Mouse (Mus musculus) layer of hippocampus, adult 2 months (tissue): ENCODE measurements around the gene Gm4312. TPM values are rescaled to one million over a fixed set of nuclear protein-coding genes. Genes with fewer than 3 reads are reported as not detected.
A peak's percentile ranks its signal among the peaks of the same experiment; 100 is the strongest.
"Not testable (repeated sequence)": the region's sequence is repeated elsewhere in the genome, so short reads cannot be mapped to it uniquely, and the experiment has no call there.

Experiments
- DNase-seq, 2 experiments: peaks; one replicate each; pipeline ENCODE4 v3.0.0; 2022; ENCODE audit warnings: low spot score in 2 of 2
- H3K27ac ChIP-seq: fragments of 200-600 bp; 2 replicates; pipeline ENCODE4 v1.8.1; 2022
- H3K4me3 ChIP-seq: fragments of 200-600 bp; 2 replicates; pipeline ENCODE4 v1.8.1; 2022; ENCODE audit warnings: mild to moderate bottlenecking
- CTCF ChIP-seq: fragments of 200-600 bp; conservative IDR thresholded peaks from 2 replicates; pipeline ENCODE4 v1.8.1; 2022; ENCODE audit warnings: antibody characterized with exemption, mild to moderate bottlenecking, moderate library complexity
- long read RNA-seq, 2 experiments: library from polyadenylated mRNA; stranded (forward); transcript quantifications; one replicate each; pipeline ENCODE4 v2.0.0; 2021; ENCODE audit warnings: borderline mapping rate in 2 of 2
- total RNA-seq, 2 experiments: library from RNA; stranded (reverse); gene quantifications; 2 replicates each; pipeline ENCODE4 v1.2.3; 2021

Gene Gm4312
- total RNA-seq: not detected
- long read RNA-seq, experiment 1: 0 reads
- long read RNA-seq, experiment 2: 0 reads

DNA sequence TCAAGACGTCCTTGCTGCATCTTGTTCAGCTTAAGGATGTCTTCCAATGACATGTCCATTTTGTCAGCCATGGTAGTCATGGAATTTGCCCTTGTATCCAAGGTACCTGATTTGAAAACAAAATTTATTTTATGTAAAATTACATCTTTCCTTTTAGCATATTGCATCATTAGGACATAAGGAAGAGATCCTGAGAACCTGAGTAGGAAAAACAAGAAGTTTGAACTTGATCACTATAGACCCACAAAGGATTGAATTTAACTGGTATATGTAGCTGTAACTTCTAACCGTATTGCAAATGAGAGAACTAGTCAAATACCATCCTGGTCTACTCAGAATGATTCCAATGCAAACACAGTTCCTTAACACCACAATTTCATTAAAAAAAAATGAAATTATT is at the start of gene Gm4312:
Gm4312 (minus strand) TSS at position 101 of the 400 bp plus-strand sequence.
- not testable (repeated sequence) for H3K4me3 ChIP-seq, H3K27ac ChIP-seq, DNase-seq

DNA sequence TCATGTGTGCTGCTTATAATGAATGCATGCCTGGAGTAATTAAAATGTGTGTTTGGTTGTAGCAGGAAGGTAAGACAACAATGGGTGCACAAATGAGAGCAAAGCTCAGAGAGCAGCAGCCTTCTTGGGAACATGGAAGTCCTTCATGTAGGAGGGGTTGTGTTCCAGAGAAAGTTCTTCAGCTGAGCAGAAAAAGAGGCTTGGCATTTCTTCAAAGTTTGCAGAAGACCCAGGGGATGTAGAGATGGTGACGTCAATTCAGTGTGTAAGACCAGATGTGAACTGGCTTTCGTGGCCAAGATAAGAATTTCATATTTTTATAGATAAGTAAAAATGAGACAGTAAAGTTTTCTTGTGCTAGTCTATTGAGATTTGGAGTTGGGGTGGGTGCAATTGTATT is 45.2 kb upstream of the Gm4312 start:
- no peak for DNase-seq
- no peak for TF ChIP-seq CTCF
- no peak overlapping the region for H3K4me3 ChIP-seq
- H3K27ac ChIP-seq: no peak overlapping the region

DNA sequence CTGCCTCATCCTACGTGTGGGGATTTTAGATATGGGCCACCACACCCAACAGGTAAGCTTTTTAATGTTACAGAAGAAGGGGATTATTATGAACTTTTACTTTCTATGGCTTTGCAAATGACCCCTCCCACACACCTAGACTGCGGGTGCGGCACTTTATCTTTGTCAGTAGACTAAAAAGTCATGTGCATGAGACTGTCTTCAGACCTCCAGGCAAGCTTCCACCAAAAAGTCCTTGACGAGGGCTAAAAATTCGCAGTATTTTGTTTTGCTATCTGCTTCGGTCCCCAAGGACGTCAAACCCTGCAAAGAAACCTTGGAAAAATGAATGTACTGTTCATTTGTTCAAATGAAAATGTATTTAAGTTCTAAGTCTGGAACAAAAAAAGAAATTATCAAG is 33.2 kb upstream of the Gm4312 start:
- Histone ChIP-seq H3K4me3 (no peak overlapping the region), H3K27ac (no peak overlapping the region)
- no peak for TF ChIP-seq CTCF
- DNase-seq: no peak

DNA sequence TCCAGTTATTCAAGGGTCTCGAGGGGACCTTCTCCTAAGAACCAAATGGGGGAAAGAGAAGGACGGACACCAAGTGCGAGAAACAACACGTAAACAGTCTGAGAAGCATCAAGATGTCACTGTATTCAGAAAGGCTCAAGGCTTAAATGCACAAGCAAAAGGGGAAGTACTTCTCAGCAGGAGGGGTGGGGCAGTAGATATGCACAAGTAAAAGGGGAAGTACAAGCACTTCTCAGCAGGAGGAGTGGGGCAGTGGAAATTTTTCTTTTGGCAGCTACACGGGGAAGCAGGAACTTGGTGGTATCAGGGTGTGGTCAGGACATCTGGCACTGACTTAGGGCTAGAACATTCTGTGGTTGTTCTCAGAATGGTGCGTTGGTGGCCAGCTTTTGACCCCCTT is 19.9 kb upstream of the Gm4312 start:
- DNase-seq, H3K4me3 ChIP-seq, H3K27ac ChIP-seq: not testable (repeated sequence)

DNA sequence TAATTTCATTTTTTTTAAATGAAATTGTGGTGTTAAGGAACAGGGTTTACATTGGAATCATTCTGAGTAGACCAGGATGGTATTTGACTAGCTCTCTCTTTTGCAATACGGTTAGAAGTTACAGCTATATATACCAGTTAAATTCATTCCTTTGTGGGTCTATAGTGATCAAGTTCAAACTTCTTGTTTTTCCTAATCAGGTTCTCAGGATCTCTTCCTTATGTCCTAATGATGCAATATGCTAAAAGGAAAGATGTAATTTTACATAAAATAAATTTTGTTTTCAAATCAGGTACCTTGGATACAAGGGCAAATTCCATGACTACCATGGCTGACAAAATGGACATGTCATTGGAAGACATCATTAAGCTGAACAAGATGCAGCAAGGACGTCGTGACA is 21.3 kb downstream of the Gm4312 start, which contains the start of gene Gm4307:
Gm4307 (plus strand) TSS at position 301 of the 400 bp plus-strand sequence.
- not testable (repeated sequence) for DNase-seq, H3K27ac ChIP-seq

DNA sequence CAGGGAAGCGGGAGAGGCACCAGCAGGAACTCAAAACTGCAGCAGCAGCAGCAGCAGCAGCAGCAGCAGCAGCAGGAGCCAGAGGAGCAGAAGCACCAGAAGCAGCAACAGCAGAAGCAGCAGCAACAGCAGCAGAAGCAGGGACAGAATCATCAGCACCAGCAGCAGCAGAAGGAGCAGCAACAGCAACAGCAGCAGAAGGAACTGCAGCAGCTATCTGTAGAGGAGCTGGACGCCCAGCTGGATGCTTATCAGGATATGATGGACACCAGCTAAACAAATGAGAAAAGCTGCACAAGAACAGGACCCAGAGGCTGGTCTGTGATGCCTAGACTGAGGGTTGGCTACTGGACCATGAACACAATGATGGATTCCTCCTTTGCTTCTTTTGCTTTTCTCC is 25.5 kb downstream of the Gm4312 start:
- H3K4me3 ChIP-seq, H3K27ac ChIP-seq: not testable (repeated sequence)
- DNase-seq: peak in 1 of 2 experiments; percentile 1

More for the DNA sequence above, 21.3 kb downstream of the Gm4312 start, which contains the start of gene Gm4307:
- H3K4me3 ChIP-seq: not testable (repeated sequence)

DNA sequence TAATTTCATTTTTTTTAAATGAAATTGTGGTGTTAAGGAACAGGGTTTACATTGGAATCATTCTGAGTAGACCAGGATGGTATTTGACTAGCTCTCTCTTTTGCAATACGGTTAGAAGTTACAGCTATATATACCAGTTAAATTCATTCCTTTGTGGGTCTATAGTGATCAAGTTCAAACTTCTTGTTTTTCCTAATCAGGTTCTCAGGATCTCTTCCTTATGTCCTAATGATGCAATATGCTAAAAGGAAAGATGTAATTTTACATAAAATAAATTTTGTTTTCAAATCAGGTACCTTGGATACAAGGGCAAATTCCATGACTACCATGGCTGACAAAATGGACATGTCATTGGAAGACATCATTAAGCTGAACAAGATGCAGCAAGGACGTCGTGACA is 31.6 kb downstream of the Gm4312 start, which contains the start of gene Gm4305:
Gm4305 (plus strand) TSS at position 301 of the 400 bp plus-strand sequence.
- DNase-seq, H3K27ac ChIP-seq: not testable (repeated sequence)

DNA sequence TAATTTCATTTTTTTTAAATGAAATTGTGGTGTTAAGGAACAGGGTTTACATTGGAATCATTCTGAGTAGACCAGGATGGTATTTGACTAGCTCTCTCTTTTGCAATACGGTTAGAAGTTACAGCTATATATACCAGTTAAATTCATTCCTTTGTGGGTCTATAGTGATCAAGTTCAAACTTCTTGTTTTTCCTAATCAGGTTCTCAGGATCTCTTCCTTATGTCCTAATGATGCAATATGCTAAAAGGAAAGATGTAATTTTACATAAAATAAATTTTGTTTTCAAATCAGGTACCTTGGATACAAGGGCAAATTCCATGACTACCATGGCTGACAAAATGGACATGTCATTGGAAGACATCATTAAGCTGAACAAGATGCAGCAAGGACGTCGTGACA is 36.7 kb downstream of the Gm4312 start, which contains the start of gene Gm4303:
Gm4303 (plus strand) TSS at position 301 of the 400 bp plus-strand sequence.
- not testable (repeated sequence) for H3K4me3 ChIP-seq, DNase-seq, H3K27ac ChIP-seq

More for the DNA sequence above, 31.6 kb downstream of the Gm4312 start, which contains the start of gene Gm4305:
- H3K4me3 ChIP-seq: not testable (repeated sequence)

DNA sequence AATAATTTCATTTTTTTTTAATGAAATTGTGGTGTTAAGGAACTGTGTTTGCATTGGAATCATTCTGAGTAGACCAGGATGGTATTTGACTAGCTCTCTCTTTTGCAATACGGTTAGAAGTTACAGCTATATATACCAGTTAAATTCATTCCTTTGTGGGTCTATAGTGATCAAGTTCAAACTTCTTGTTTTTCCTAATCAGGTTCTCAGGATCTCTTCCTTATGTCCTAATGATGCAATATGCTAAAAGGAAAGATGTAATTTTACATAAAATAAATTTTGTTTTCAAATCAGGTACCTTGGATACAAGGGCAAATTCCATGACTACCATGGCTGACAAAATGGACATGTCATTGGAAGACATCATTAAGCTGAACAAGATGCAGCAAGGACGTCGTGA is 41.8 kb downstream of the Gm4312 start, which contains the start of gene Gm4302:
Gm4302 (plus strand) TSS at position 301 of the 400 bp plus-strand sequence.
- not testable (repeated sequence) for DNase-seq, H3K4me3 ChIP-seq, H3K27ac ChIP-seq

DNA sequence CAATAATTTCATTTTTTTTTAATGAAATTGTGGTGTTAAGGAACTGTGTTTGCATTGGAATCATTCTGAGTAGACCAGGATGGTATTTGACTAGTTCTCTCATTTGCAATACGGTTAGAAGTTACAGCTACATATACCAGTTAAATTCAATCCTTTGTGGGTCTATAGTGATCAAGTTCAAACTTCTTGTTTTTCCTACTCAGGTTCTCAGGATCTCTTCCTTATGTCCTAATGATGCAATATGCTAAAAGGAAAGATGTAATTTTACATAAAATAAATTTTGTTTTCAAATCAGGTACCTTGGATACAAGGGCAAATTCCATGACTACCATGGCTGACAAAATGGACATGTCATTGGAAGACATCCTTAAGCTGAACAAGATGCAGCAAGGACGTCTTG is 47.0 kb downstream of the Gm4312 start, which contains the start of gene Gm4301:
Gm4301 (plus strand) TSS at position 301 of the 400 bp plus-strand sequence.
- H3K27ac ChIP-seq, H3K4me3 ChIP-seq, DNase-seq: not testable (repeated sequence)

Other genes starting within 250 kb of the Gm4312 start
- gene Gm4301, start 46.9 kb downstream of the Gm4312 start, total RNA-seq: not detected
- gene Gm4302, start 41.7 kb downstream of the Gm4312 start, total RNA-seq: not detected
- not detected for gene Gm4303, start 36.6 kb downstream of the Gm4312 start, total RNA-seq
- not detected for gene Gm4305, start 31.5 kb downstream of the Gm4312 start, total RNA-seq
- gene Gm4307, start 21.2 kb downstream of the Gm4312 start, total RNA-seq: not detected
- 10 to 100 TPM in 1 of 2 experiments, 1 to 10 TPM in 1; 9.8 to 12.0 TPM for gene Tmtc3, start 104.8 kb upstream of the Gm4312 start, total RNA-seq
- gene Cep290, start 105.0 kb upstream of the Gm4312 start, total RNA-seq: 10 to 100 TPM; 13.4 to 14.9 TPM
- gene 4930430F08Rik, start 207.9 kb upstream of the Gm4312 start, total RNA-seq: 10 to 100 TPM; 22.7 to 27.2 TPM
- not detected for gene 1700017N19Rik, start 207.9 kb upstream of the Gm4312 start, total RNA-seq